Mouse (Mus musculus): ENCODE data around the gene Gnat1.

The Gnat1 gene

DNA sequence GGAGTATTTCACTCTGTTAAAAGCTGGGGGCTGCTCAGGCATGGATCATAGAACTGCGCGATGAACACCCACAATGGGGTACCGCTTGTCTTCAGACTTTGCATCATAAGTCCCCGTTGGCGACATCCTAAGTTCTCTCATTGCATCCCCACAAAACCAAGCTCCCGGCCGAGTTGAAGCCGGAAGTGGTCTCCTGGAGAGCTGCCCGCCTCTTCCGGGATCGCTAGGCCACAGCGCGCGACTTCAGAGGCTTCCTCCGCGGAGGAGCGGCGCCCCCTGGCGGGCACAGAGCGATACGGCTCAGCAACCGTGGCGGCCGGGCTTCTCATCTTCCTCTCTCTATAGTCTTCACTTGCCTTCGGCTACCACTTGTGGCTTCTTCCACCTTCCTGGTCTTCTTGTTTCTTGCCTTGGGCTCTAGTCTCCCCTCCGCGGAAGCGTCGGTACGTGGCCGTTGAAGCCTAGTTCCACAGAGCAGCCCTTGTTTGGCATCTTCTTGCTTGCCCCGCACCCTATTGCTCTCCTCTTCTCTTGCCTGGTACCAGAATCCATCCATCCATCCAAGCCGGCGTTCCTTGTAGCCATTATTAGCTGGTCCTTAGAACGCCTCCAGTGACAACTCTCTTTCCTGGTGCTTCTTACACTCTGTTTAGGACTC, 34.9 kb downstream of the Gnat1 start:
- DNase-seq, result peak; percentile 95

DNA sequence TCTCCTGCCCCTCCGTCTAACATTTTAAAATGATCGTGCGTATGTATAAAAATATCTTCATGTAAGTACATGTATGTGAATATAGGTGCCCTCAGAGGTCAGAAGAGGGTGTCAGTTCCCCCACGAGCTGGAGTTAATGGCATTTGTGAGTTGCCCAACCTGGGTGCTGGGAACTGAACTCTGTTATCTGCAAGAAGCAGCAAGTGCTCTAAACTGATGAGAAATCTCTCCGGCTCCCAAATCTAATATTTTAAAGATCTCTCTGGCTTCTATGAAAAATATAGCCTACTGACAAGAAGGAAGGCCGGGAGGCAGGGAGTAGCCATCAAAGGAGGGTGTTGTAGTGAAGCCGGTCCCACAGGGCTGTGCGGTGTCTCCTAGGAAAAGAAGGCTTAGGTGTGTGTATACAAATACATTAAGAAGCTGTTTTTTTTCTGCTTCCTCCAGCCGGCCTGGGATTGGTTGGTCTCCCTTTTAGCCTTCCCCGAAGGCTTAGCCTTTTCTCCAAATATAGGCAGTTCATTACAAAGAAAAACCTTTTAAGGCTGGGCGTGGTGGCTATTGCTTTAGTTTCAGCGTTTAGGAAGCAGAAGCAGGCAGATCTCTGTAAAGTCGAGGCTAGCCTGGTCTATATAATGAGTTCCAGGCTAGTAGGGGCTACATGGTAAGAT, 35.8 kb downstream of the Gnat1 start:
- DNase-seq, result no peak

DNA sequence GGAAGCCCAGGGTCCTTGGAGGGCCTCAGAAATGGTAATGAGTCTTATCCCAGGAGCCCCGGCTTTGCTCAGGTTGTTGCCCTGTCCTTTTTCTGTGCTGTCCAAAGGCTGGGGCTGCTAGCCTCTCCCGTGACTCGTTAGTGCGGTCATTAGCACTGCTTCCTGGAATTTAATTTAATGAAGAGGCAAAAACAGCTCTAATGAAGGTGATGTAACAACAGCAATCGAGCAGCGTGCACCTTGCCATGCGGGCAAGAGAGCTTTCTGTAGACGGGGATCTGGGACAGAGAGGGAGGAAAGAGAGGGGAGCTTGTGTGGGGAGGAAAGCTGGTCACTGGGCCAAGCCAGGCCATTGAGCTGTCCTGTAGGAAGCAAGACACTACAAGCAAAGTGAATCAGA, 37.8 kb downstream of the Gnat1 start:
- DNase-seq, result no peak

DNA sequence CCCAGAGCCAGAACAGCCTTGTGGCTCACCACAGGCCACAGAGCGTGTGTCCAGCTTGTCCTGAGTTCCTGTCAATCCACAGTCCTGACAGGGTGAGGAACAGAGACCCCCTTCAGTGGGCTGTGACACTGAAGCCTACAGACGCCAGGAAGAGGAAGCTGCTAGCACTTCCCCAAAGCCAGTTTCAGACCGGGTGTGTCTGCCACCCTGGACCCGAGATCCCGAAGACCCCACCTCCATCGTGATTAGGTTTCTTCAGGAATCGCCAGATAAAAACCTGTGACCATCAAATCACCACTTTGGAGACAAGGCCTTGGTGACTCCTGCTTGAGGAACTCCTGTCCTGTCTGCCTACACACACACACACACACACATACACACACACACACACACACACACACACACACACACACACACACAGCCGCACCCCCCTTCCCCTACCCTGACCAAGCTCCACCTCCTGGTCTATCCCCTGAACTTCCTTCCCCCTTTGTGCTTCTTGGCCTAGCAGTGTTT, 39.2 kb downstream of the Gnat1 start:
- no peak for DNase-seq

DNA sequence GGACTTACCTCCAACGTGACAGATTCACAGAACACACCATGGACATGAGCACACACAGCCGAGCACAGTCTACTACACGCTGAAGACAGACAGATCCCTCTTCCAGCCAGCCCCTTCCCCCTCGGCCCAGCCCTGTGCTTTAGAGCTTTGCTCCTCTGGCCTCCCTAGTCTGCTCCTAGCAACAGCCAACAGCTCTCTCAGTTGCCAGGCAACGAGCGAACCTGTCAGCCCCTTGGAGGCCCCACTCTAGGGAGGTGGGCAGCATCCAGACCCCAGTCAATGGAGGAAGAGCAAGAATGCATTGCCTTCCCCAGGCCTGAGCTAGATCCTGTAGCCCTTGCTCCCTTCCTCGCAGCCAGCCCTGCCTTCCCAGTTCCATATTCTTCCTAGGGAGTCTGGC, 42.4 kb downstream of the Gnat1 start:
- DNase-seq, result no peak

- DNase-seq, result peak; percentile 87
Observed at GRCm38 (mm10) chr9:107635279-107636028, 44.1 kb downstream of the Gnat1 start, which contains the start of gene Gnai2. Gene Gnai2 (minus strand): TSS chr9:107635367.

DNA sequence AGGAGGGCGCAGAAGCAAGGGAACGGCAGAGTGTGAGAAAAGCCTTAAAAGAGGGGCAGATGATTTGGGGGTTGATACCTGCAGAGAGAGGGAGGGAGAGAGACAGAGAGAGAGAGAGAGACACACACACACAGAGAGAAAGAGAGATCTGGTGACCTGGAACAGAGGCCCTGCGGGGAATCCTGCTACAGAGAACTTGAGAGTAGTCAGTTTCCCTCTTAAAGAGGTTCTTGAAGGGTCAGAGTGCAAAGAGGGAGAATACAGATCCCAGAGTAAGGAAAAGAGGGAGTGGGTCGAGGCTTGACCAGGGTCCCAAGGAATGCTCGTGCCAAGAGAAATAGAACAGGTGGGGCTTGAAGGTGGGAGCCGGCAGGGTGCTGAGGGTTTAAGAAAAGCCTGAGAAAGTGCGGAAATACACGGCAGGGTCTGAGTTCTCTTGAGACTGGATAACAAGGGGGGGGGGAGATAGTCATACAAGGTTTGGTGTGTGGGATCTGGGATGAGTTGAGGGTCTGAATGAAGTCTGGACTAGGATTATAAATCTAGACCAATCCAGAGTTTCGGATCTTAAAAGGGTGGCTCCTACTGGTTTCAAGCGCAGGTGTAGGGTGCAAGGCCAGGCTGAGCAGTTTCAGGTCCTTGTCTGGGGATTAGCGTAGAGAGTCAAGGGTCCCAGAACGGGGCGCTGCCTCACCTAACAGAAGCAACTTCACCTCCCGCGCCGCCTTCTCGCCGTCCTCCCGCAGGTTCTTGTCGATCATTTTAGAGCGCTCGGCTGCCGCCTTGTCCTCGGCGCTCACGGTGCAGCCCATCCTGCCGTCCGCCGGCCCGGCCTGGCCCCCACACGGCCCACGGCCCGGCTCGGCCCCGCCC, 44.9 kb downstream of the Gnat1 start:
- DNase-seq, result no peak

GRCm38 (mm10) chr9:107633661-107634405, 45.7 kb downstream of the Gnat1 start:
- DNase-seq, result no peak

GRCm38 (mm10) chr9:107633091-107633660, 46.3 kb downstream of the Gnat1 start:
- peak; percentile 69 for DNase-seq

- no peak for DNase-seq
Observed at GRCm38 (mm10) chr9:107632478-107632877, 47.0 kb downstream of the Gnat1 start.

DNA sequence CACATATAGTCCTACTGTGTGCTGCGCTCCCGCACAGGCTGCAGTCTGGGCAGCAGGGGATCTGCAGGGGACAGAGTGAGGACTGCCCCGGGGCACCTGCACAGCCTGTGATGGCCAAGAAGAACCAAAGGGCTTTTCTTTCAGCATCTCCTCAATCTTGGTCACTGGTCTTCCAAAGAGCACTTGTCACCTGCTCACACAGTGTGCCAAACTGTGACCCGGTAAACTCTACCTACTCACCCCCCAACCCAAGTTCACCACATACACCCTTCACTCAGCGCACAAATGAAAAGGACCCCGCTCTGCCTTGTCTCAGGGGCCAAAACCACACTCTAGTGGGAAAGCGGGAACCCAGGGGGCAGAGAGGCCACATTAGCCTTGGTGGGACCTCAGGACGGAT, 47.7 kb downstream of the Gnat1 start:
- no peak for DNase-seq

DNA sequence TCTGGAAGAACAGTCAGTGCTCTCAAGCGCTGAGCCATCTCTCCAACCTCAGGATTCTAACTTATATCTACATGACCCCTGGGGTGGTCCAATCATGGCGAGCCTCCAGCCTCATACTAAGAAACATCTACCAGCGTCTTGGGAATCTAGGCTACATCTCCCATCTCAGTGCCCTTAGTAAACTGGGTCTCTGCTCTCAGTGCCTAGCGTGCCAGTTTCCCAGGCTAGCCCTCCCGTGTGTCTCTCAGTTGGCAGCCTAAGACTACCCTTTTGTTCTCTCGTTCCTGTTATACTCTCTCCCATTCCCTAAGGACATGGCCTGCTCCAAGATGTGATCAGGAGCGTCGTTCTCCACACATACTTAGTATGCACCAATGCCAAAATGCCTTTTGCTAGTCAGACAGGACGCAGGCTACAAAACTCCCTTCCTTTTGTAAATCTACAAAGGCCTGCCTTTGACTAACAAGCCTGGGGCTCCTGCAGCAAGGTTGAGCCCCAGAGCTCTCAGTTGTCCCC, 48.1 kb downstream of the Gnat1 start:
- DNase-seq, result no peak

GRCm38 (mm10) chr9:107630576-107630975, 48.9 kb downstream of the Gnat1 start:
- peak; percentile 57 for DNase-seq

- no peak for DNase-seq
Observed at GRCm38 (mm10) chr9:107629901-107630425, 49.5 kb downstream of the Gnat1 start.

DNA sequence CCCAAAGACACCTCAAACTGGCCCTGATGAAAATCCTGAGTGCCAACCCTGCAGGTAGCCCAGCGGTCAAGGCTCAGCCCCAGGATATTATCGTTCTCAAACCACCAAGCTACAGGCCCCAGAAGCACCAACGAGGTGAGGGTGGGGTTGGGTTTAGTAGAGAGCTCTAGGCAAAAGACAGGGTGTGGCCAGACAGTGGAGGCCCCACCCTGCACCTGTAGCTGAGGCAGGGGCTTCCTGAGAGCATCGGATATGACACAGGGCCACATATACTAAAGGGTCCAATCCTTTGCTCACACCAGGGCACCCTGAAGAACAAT, 50.1 kb downstream of the Gnat1 start:
- no peak for DNase-seq

GRCm38 (mm10) chr9:107628721-107629410, 50.6 kb downstream of the Gnat1 start:
- DNase-seq, result no peak

DNA sequence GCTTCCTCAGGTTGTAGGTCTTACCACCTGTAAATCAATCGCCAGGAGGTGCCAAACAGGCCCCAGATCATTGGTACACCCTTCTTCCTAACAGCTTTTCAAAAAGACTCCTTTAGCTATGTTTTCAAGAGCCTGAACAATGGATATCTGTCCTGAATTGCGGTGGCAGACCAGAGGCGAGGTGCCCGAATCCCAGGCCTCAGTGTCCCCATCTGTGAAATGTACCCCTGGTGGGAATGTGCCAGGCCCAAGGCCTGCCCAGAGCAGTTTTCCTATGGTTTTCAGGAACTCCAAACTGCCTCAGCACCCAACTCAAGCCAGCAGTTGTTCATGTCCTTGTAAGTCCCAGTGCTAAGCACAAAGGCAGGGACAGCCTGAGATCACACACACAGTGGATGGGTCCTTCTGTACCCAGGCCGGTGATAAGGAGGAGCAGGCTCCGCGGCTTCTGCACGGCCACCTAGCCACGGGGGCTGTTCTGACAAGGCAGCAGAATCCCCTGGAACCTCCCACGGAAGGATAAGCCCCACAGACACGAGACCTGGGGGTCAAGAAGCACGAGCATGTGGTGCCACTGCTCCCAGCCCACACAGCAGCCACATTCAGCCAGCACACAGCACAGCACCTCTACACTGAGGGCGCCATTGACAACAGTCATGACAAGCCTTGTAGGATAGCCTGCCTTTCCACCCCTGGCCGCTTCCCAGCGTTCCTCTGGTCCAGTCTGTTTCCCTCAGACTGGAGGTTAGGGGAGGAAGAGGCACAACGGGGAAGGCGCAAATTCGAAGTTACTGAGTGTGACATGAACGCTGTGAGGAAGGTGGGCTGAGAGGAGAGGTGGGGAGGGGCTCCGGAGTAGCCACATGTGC, 51.9 kb downstream of the Gnat1 start:
- no peak for DNase-seq

GRCm38 (mm10) chr9:107626844-107627277, 52.7 kb downstream of the Gnat1 start:
- DNase-seq, result peak; percentile 90

DNA sequence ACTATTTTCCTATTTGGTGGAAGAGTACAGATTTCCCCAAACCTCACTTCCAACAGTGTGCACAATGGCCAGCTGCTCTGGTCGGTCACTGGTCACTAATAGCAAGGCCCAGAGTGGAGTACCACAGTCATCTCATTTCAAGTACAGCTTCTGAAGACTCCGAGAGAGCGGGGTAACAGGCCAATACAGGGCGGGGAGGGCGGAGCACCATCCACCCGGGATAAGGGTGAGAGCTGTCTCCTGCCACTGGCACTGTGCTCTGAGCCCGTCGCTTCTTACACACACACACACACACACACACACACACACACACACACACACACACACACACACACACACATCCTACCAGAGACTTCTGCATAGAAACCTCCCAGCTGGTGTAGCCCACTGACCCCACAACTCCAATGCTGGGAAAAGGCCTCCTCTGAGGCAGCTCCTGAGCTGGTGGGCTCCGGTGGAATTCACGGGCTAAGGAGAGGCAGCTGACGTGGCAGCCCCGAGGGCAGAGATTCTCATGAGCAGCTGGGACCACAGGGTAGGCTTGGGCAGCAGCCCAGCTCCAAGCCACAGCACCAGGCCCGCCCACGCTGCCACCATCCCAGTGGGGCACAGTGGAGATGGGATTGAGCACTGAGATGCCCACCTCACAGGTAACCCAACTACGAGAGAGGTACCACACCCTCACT, 53.2 kb downstream of the Gnat1 start:
- peak; percentile 38 for DNase-seq
